Mouse (Mus musculus) thymus, postnatal 0 days (tissue): Measurements from ENCODE around the gene Crispld2. TPM values are rescaled to one million over a fixed set of nuclear protein-coding genes. Genes with fewer than 3 reads are reported as not detected.

Source experiments
- polyA plus RNA-seq: library from polyadenylated mRNA; unstranded; fragments of >200 nt; fragmentation: Nextera tagmentation; extraction: Ambion mirVana; gene quantifications from 2 replicates; pipeline ENCODE4 v1.2.1, GENCODE M21; 2015

Gene Crispld2
- polyA plus RNA-seq, 1 experiment from 2014 or later, result 2.4 TPM

Other genes starting within 250 kb of the Crispld2 start
- 9.0 and 9.2 TPM in 2 replicates for gene Tldc1, start 214.0 kb upstream of the Crispld2 start, polyA plus RNA-seq
- gene Cotl1, start 151.9 kb upstream of the Crispld2 start, polyA plus RNA-seq, result 94.3 and 127 TPM in 2 replicates
- gene Klhl36, start 130.2 kb upstream of the Crispld2 start, polyA plus RNA-seq, result 19.1 and 20.5 TPM in 2 replicates
- gene Usp10, start 82.1 kb upstream of the Crispld2 start, polyA plus RNA-seq, result 76.1 and 77.7 TPM in 2 replicates
- gene Gm20388, start 81.6 kb upstream of the Crispld2 start, polyA plus RNA-seq, result not detected in 2 replicates
- 30.6 and 35.9 TPM in 2 replicates for gene Zdhhc7, start 109.0 kb downstream of the Crispld2 start, polyA plus RNA-seq
- 2.0 and 2.3 TPM in 2 replicates for gene 6430548M08Rik, start 121.7 kb downstream of the Crispld2 start, polyA plus RNA-seq
- gene Fam92b, start 185.0 kb downstream of the Crispld2 start, polyA plus RNA-seq, result 0.21 and 0.34 TPM in 2 replicates
- 26.3 and 35.9 TPM in 2 replicates for gene Gse1, start 236.0 kb downstream of the Crispld2 start, polyA plus RNA-seq